Mouse (Mus musculus) midbrain, embryonic 16.5 days (tissue): ENCODE data around the gene H2-Q10. TPM values are rescaled to one million over a fixed set of nuclear protein-coding genes. Genes with fewer than 3 reads are reported as not detected.
"Not testable (repeated sequence)": the region's sequence is repeated elsewhere in the genome, so short reads cannot be mapped to it uniquely, and the experiment has no call there.

Experiments used
- ATAC-seq: fragments of 200-750 bp; cut with Nextera tagmentation; 2 replicates; pipeline ENCODE4 v1.8.0; 2017; ENCODE audit warnings: moderate TSS enrichment
- H3K27ac ChIP-seq: fragments of 300-500 bp; sonication (generic); 2 replicates; pipeline ENCODE4 v1.5.1; 2014; ENCODE audit warnings: mild to moderate bottlenecking, low read length, mixed read lengths
- H3K27me3 ChIP-seq: fragments of 300-500 bp; sonication (generic); 2 replicates; pipeline ENCODE4 v1.6.1; 2014; ENCODE audit warnings: low read depth, low read length, mixed read lengths; ENCODE audit not compliant: control insufficient read depth, insufficient read depth
- H3K36me3 ChIP-seq: fragments of 300-500 bp; sonication (generic); 2 replicates; pipeline ENCODE4 v1.6.1; 2014; ENCODE audit warnings: mild to moderate bottlenecking, low read length, moderate library complexity, mixed read lengths; ENCODE audit not compliant: control insufficient read depth, insufficient read depth
- H3K4me1 ChIP-seq: fragments of 300-500 bp; sonication (generic); 2 replicates; pipeline ENCODE4 v1.6.1; 2014; ENCODE audit warnings: mild to moderate bottlenecking, low read length, mixed read lengths; ENCODE audit not compliant: control insufficient read depth, insufficient read depth
- H3K4me2 ChIP-seq: fragments of 300-500 bp; sonication (generic); 2 replicates; pipeline ENCODE4 v1.6.1; 2014; ENCODE audit warnings: mild to moderate bottlenecking, low read length, mixed read lengths
- H3K4me3 ChIP-seq: fragments of 300-500 bp; sonication (generic); 2 replicates; pipeline ENCODE4 v1.5.1; 2014; ENCODE audit warnings: low read depth, mild to moderate bottlenecking, low read length, moderate library complexity, mixed read lengths
- H3K9ac ChIP-seq: fragments of 300-500 bp; sonication (generic); 2 replicates; pipeline ENCODE4 v1.6.1; 2014; ENCODE audit warnings: low read depth, low read length, mixed read lengths
- H3K9me3 ChIP-seq: fragments of 300-500 bp; sonication (generic); replicated peaks from 2 replicates; pipeline ENCODE4 v1.6.1; 2014; ENCODE audit warnings: mild to moderate bottlenecking, low read length, mixed read lengths; ENCODE audit not compliant: control insufficient read depth, poor library complexity, severe bottlenecking
- WGBS: fragments of 180-500 bp; shearing (Covaris S2); extraction: QIAGEN DNeasy Blood & Tissue Kit; methylation state at CpG from one replicate; pipeline ENCODE4 v1.1.7; 2014; 5-methylcytosine and 5-hydroxymethylcytosine counted together
- polyA plus RNA-seq: library from polyadenylated mRNA; unstranded; fragments of >200 nt; fragmentation: Nextera tagmentation; extraction: Ambion mirVana; gene quantifications from 2 replicates; pipeline ENCODE4 v1.2.1, GENCODE M21; 2015

Gene H2-Q10
- polyA plus RNA-seq, 1 experiment from 2014 or later = 0.30 TPM

DNA sequence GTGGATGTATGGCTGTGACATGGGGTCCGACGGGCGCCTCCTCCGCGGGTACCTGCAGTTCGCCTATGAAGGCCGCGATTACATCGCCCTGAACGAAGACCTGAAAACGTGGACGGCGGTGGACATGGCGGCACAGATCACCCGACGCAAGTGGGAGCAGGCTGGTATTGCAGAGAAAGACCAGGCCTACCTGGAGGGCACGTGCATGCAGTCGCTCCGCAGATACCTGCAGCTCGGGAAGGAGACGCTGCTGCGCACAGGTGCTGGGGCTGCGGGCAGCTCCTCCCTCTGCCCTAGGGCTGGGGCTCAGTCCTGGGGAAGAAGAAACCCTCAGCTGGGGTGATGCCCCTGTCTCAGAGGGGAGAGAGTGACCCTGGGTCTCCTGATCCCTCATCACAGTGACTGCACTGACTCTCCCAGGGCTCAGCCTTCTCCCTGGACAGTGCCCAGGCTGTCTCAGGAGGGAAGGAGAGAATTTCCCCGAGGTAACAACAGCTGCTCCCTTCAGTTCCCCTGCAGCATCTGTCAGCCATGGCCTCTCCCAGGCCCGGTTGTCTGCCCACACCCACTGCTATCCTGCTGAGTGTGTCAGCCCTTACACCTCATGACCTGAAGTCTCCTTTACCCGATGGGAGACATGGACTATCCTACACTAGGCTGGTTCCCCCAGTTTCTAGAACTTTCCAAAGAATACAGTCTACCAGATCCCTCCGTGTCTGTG is 29.8 kb upstream of the H2-Q10 start:
- H3K27ac ChIP-seq, H3K27me3 ChIP-seq, ATAC-seq, H3K9me3 ChIP-seq, H3K4me1 ChIP-seq, H3K36me3 ChIP-seq, H3K4me3 ChIP-seq, H3K9ac ChIP-seq: not testable (repeated sequence)
- 0 out of 2 replicates have a peak overlapping the region, but pooled peaks have one; percentile 16 for H3K4me2 ChIP-seq
- 50% methylated on average over 25 of the region's 27 CpGs for WGBS

DNA sequence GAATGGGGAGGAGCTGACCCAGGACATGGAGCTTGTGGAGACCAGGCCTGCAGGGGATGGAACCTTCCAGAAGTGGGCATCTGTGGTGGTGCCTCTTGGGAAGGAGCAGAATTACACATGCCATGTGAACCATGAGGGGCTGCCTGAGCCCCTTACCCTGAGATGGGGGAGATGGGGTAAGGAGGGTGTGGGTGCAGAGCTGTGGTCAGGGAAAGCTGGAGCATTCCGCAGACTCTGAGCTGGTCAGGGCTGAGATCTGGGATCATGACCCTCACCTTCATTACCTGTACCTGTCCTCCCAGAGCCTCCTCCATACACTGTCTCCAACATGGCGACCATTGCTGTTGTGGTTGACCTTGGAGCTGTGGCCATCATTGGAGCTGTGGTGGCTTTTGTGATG is 27.5 kb upstream of the H2-Q10 start:
- H3K9ac ChIP-seq, H3K27me3 ChIP-seq, H3K4me3 ChIP-seq, H3K4me1 ChIP-seq, H3K4me2 ChIP-seq, H3K36me3 ChIP-seq, ATAC-seq, H3K9me3 ChIP-seq, H3K27ac ChIP-seq: not testable (repeated sequence)
- 90% methylated on average over 2 of the region's 2 CpGs for WGBS

DNA sequence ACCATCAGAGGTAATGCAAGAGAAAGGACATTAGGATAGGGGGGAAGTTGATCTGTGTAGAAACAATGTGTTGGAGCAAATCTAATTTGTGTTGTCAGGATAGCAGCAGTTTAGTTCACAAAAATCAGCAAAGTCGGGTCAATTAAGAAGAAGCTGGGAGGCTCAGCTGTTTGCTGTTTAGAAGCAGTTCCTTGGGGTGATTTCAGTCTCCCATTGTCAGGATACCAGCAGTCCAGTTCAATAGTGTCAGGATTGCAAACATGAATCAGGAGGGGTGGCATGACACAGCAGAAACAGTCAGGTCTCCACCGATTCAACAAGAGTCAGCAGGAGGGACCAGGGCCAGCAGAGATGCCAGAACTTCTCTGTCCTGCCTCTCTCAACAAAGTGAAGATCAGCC is 25.4 kb upstream of the H2-Q10 start:
- ATAC-seq, H3K36me3 ChIP-seq, H3K4me1 ChIP-seq, H3K27me3 ChIP-seq, H3K4me2 ChIP-seq, H3K27ac ChIP-seq, H3K4me3 ChIP-seq, H3K9me3 ChIP-seq, H3K9ac ChIP-seq: not testable (repeated sequence)
- 96% methylated on average over 2 of the region's 2 CpGs for WGBS

DNA sequence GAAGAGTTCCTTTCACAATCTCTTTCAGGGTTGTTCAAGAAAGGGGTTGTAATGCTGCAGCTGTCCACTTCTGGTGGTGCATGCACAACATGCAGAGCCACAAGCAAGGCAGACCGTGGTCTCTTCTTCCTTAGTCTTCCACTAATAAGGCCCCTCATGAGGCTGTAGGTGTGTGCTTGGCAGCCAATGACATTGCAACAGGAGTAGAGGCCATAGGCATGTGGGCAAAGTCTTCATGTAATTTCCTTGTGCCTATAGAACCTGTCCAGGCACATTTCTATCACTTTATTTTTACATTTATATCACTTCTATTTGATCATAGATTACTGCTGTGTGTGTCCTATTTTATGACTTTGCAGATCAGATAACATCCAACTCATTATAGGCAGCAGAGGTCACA is 11.6 kb upstream of the H2-Q10 start:
- H3K4me3 ChIP-seq, H3K27me3 ChIP-seq, H3K9ac ChIP-seq, H3K27ac ChIP-seq, H3K9me3 ChIP-seq, ATAC-seq, H3K4me2 ChIP-seq, H3K36me3 ChIP-seq, H3K4me1 ChIP-seq: not testable (repeated sequence)
- no CpG with 5 or more reads among the region's 1 CpGs for WGBS

DNA sequence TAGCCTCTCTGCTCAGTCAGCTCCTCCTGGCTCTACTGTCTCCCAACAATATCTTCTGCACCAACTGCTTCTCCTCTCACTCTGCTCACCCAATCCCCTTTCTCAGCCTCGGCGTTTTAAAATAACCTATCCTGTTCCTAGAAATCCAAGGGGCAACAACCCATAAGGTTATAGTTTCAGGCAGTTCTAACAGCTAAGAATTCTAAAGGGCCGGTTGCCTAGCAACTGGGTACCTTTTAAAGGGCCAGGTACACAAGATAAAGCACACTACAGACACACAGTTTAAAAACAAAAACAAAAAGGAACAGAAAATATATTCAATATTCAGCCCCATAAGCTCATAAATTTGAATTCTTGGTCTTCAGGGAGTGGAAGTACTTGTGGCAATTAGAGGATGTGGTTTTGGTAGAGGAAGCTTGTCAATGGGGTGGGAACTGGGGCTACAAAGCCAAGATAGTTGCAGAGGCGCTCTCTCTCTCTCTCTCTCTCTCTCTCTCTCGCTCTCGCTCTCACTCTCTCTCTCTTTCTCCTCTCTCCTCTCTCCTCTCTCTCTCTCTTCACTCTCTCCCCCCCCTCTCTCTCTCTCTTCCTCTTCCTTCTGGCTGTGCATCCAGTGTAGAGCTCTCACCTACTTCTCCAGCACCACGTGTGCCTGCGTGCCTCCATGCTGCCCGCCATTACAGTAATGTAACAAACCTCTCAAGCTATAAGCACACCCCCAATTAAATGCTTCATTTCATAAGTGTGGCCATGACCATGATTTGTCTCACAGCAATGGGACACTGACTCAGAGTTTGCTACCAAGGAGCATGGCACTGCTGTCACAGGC is 9.2 kb upstream of the H2-Q10 start:
- H3K36me3 ChIP-seq, H3K4me2 ChIP-seq, H3K9me3 ChIP-seq, H3K4me3 ChIP-seq, H3K9ac ChIP-seq, H3K27ac ChIP-seq, H3K27me3 ChIP-seq, H3K4me1 ChIP-seq: not testable (repeated sequence)
- WGBS = 71% methylated on average over 3 of the region's 9 CpGs
- peak; percentile 91 for ATAC-seq

DNA sequence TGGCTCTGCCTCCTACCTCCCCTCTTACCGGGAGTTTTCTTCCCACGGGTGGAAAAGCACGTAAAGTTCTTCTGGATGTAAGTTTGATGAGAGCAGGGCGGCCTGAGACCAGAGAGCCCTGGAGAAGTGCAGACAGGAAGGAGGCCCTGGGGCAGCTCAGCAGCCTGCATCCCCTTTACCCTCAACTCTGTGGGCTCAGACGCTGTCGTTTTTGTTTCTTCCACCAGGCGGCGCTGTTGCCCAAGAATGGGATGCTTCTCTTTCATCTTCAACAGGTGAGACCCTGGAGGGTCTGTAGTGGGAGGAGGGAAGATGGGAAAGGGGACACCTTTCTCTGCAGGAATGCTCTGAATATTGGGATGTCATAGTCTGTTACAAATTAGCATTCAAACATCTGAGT is 4.2 kb upstream of the H2-Q10 start:
- H3K9ac ChIP-seq, H3K4me3 ChIP-seq, ATAC-seq, H3K9me3 ChIP-seq, H3K4me2 ChIP-seq, H3K4me1 ChIP-seq, H3K27ac ChIP-seq, H3K36me3 ChIP-seq: not testable (repeated sequence)
- 8% methylated on average over 8 of the region's 8 CpGs for WGBS
- peaks cover 17% of the 10 kb centered on the region for H3K27me3 ChIP-seq

DNA sequence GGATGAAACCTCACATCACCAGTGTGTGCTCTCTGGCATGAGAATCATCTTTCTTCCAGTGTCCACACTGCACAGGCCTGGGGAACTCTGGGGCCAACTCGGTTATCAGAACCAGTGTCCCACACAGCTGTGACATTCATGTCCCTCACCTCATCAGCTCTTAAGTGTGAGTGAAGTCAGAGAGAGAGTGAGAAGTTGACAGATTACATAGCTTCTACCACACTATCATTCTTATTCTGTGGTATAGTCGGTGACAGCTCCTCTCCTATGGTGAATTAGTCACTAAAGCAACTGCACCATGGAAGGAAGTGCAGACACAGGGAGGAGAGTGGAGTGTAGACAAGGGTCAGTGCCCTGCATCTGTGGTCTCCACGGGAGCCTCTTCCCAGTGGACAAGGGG is 953 bp upstream of the H2-Q10 start:
- H3K9me3 ChIP-seq, ATAC-seq: not testable (repeated sequence)

DNA sequence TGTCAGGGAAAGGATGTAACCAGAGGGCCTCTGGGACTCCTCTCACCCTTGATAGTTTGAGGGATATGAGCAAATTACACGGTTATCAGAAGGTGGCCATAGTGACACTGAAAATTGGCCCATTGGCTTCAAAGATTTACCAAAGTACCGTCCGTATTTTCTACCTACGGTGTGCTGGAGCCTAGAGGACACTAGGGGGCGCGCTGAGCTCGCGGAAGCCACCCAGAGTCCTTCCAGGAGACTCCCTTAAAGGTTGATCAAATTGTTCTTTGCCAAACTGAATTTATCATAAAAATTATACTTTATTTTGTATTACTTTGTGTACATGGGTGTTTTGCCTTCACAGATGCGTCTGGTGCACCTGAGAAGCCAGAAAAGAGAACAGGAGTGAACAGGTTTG is 14.2 kb downstream of the H2-Q10 start:
- WGBS = 0% methylated on average over 9 of the region's 9 CpGs
- H3K4me2 ChIP-seq = no peak overlapping the region

More for the DNA sequence above, 953 bp upstream of the H2-Q10 start:
- not testable (repeated sequence) for H3K4me2 ChIP-seq, H3K4me1 ChIP-seq, H3K9ac ChIP-seq, H3K36me3 ChIP-seq, H3K4me3 ChIP-seq, H3K27ac ChIP-seq
- WGBS = 66% methylated on average over 3 of the region's 3 CpGs
- H3K27me3 ChIP-seq = peaks cover 19% of the 10 kb centered on the region

DNA sequence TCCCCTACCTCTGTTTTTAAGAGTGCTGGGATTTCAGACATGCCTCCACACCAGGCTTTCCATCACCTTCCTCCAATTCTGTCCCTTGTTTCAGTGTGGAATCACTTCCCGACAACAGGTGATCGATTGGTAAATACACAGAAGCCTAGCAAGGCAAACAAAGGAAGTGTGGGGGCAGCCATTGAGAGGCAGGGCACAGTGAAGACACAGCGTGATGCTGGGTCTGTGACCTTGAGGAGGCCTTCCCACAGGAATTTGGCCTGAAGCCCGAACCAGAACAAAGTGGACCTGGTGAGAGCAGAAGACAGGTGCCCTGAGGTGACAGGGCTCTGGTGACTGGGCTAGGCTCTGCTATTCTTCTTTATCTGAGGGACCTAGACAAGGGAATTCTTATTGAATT is 15.8 kb downstream of the H2-Q10 start:
- H3K9ac ChIP-seq = no peak overlapping the region
- no peaks in the 10 kb centered on the region for H3K36me3 ChIP-seq
- H3K27me3 ChIP-seq = no peaks in the 10 kb centered on the region
- ATAC-seq = no peak
- WGBS = 44% methylated on average over 4 of the region's 4 CpGs
- H3K4me1 ChIP-seq = no peaks in the 10 kb centered on the region
- H3K27ac ChIP-seq = no peak overlapping the region
- no peaks in the 10 kb centered on the region for H3K9me3 ChIP-seq
- no peak overlapping the region for H3K4me2 ChIP-seq
- no peak overlapping the region for H3K4me3 ChIP-seq

More for the DNA sequence above, 14.2 kb downstream of the H2-Q10 start:
- H3K27ac ChIP-seq = no peak overlapping the region
- no peaks in the 10 kb centered on the region for H3K4me1 ChIP-seq
- no peaks in the 10 kb centered on the region for H3K36me3 ChIP-seq
- no peak for ATAC-seq
- no peak overlapping the region for H3K4me3 ChIP-seq
- no peak overlapping the region for H3K9ac ChIP-seq
- no peaks in the 10 kb centered on the region for H3K27me3 ChIP-seq
- no peaks in the 10 kb centered on the region for H3K9me3 ChIP-seq
